Mouse (Mus musculus) midbrain, embryonic 14.5 days (tissue): ENCODE measurements around the gene Stard3. TPM values are rescaled to one million over a fixed set of nuclear protein-coding genes. Genes with fewer than 3 reads are reported as not detected.

ENCODE experiments used
- ATAC-seq: fragments of 200-750 bp; cut with Nextera tagmentation; 2 replicates; pipeline ENCODE4 v1.8.0; 2017; ENCODE audit warnings: moderate number of reproducible peaks, moderate library complexity; ENCODE audit not compliant: low FRiP score, low TSS enrichment
- DNase-seq: peaks from one replicate; pipeline ENCODE4 v3.0.0-alpha.2; 2015
- H3K27ac ChIP-seq: fragments of 300-500 bp; sonication (generic); replicated peaks from 2 replicates; pipeline ENCODE4 v1.5.1; 2014; ENCODE audit warnings: mild to moderate bottlenecking, low read depth, low read length, moderate library complexity
- H3K27me3 ChIP-seq: fragments of 300-500 bp; sonication (generic); 2 replicates; pipeline ENCODE4 v1.6.1; 2014; ENCODE audit warnings: low read length, control low read depth, mixed read lengths; ENCODE audit not compliant: control insufficient read depth, insufficient read depth
- H3K36me3 ChIP-seq: fragments of 300-500 bp; sonication (generic); 2 replicates; pipeline ENCODE4 v1.6.1; 2014; ENCODE audit warnings: low read length, control low read depth; ENCODE audit not compliant: control insufficient read depth, insufficient read depth
- H3K4me1 ChIP-seq: fragments of 300-500 bp; sonication (generic); 2 replicates; pipeline ENCODE4 v1.6.1; 2014; ENCODE audit warnings: mild to moderate bottlenecking, antibody characterized with exemption, low read length, control low read depth; ENCODE audit not compliant: control insufficient read depth, insufficient read depth
- H3K4me2 ChIP-seq: fragments of 300-500 bp; sonication (generic); 2 replicates; pipeline ENCODE4 v1.6.1; 2014; ENCODE audit warnings: mild to moderate bottlenecking, low read length, moderate library complexity
- H3K4me3 ChIP-seq: fragments of 300-500 bp; sonication (generic); replicated peaks from 2 replicates; pipeline ENCODE4 v1.5.1; 2014; ENCODE audit warnings: low read depth, low read length
- H3K9ac ChIP-seq: fragments of 300-500 bp; sonication (generic); replicated peaks from 2 replicates; pipeline ENCODE4 v1.6.1; 2014; ENCODE audit warnings: mild to moderate bottlenecking, low read length, moderate library complexity
- H3K9me3 ChIP-seq: fragments of 300-500 bp; sonication (generic); 2 replicates; pipeline ENCODE4 v1.6.1; 2016; ENCODE audit warnings: low read length, control low read depth, mixed read lengths; ENCODE audit not compliant: control insufficient read depth
- WGBS: fragments of 180-500 bp; shearing (Covaris S2); extraction: QIAGEN DNeasy Blood & Tissue Kit; methylation state at CpG from one replicate; pipeline ENCODE4 v1.1.7; 2014; 5-methylcytosine and 5-hydroxymethylcytosine counted together
- polyA plus RNA-seq: library from polyadenylated mRNA; unstranded; fragments of >200 nt; fragmentation: Nextera tagmentation; extraction: Ambion mirVana; gene quantifications from 2 replicates; pipeline ENCODE4 v1.2.1, GENCODE M21; 2014

The Stard3 gene
- polyA plus RNA-seq, 1 experiment from 2014 or later = 36.0 TPM

DNA sequence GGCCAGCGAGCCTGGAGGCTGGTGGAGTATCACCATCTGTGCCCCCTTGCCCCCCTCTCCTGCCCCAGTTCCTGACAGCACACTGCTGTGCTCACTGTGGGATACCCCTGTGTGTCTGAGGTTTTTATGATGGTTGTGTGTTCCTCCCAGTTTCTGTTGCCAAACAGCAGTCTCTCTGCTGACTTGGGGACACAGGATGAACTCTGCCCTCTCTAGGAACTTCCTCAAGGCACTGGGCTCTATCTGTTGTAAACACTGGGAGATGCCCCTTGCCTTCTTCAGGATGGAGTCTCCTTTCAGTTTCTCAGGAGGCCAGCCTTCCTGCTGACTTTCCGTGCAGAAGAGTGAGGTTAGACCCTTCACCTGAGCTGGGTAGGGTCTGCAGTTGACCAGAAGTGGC is 56.0 kb downstream of the Stard3 start:
- Histone ChIP-seq H3K36me3 (no peaks in the 10 kb centered on the region), H3K27ac (no peak overlapping the region), H3K9ac (no peak overlapping the region), H3K4me1 (peaks cover 13% of the 10 kb centered on the region), H3K27me3 (peaks cover 11% of the 10 kb centered on the region), H3K4me2 (0 out of 2 replicates have a peak overlapping the region, but pooled peaks have one; percentile 94), H3K9me3 (no peaks in the 10 kb centered on the region), H3K4me3 (0 out of 2 replicates have a peak overlapping the region, but pooled peaks have one; percentile 55)
- no peak for DNase-seq
- WGBS = 41% methylated on average over 2 of the region's 2 CpGs
- no peak for ATAC-seq

DNA sequence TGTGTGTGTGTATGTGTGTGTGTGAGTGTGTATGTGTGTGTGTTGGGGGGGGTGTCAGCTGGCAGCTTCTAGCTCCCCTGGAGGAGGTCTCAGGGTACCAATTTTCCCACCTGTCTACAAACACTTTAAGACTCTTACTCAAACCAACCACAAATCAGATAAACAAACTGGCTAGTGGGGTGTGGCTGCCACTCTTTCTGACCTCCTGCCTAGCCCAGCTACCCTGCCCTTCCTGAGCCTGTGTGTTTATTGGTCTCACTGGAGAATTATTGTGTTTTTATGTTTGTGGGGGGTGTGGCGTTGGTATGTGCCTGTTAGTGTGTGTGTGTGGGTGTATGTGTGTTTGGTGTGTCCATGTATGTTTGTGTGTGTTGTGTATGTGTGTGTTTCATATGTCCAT is 58.9 kb downstream of the Stard3 start:
- H3K4me3 ChIP-seq = no peak overlapping the region
- no peaks in the 10 kb centered on the region for H3K36me3 ChIP-seq
- peaks cover 11% of the 10 kb centered on the region for H3K27me3 ChIP-seq
- H3K27ac ChIP-seq = no peak overlapping the region
- no peak for DNase-seq
- no peak for ATAC-seq
- no peaks in the 10 kb centered on the region for H3K9me3 ChIP-seq
- 95% methylated on average over 1 of the region's 1 CpGs for WGBS
- no peak overlapping the region for H3K4me2 ChIP-seq
- H3K4me1 ChIP-seq = peaks cover 13% of the 10 kb centered on the region; the same call in 1 of the 2 replicates
- no peak overlapping the region for H3K9ac ChIP-seq

DNA sequence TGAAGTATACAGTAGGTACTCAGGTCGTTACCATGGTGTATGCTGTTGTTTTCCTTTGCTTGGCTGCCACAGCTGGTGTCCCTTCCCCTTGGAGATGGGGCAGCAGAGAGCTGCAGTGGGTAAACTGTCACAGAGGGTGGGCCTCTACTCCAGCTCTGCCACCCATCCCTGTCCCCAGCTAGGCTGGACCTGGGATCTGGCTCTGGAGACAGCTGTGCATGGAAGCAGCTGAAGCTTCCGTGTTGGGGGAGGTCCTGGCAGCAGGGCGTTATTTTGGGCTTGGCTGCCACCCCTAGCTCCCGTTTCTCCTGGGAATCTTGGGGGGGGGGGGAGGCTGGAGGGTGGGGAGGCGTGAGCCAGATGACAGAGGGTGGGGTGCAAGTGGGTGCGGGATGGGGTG is 60.1 kb downstream of the Stard3 start:
- Histone ChIP-seq H3K27ac (no peak overlapping the region), H3K9ac (no peak overlapping the region), H3K4me3 (no peak overlapping the region), H3K4me2 (no peak overlapping the region), H3K36me3 (no peaks in the 10 kb centered on the region), H3K9me3 (no peaks in the 10 kb centered on the region), H3K4me1 (peaks cover 7% of the 10 kb centered on the region; the same call in 1 of the 2 replicates), H3K27me3 (no peaks in the 10 kb centered on the region)
- WGBS = 74% methylated on average over 6 of the region's 6 CpGs
- DNase-seq = no peak
- no peak for ATAC-seq

DNA sequence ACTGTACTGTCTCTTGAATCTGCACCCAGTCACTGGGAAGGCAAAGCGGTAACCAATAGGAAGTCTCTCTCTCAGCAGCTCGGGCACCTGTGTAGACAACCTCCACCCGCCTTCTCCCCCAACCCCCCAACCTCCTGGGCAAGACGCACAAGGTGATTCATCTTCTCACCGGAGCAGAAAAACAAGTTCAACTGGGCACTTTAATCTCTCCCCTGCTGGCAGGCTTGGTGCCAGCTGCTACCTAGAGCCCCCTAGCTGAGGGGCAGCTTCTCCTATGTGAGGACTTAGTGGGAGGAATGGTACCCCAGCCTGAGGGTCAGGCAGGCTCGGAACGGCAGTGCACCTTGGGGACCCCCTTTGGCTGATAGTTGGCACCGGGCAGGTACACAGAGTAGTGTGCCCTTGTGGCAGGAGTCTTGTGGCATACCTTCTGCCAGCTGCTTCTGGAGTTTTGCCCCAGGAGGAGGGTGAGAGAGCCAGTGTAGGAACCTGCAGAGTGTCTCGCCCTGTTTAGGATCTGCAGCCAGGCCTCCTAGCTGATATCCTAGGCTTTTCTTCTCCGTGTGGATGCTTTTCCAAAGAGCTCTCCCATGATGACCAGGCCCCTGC is 60.9 kb downstream of the Stard3 start:
- 88% methylated on average over 10 of the region's 10 CpGs for WGBS
- no peaks in the 10 kb centered on the region for H3K36me3 ChIP-seq

DNA sequence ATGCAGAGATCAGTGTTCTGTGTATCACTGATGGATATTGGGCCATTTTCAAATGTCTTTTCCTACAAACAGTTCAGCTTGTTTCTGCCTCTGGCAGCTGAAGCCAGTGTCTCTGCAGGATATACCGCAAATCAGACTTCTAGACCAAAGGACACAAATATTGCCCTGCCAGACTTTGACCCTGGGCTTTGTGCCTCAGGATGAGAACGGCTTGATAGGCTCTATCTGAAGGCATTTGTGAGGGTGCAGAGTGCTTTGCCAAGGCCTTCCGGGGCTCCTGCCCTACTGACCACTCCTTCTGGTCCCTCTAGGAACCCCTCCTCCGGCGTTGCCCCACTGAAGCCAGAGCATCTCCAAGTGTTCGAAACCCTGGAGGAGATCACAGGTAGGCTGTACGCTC is 68.4 kb downstream of the Stard3 start:
- no peak for ATAC-seq
- H3K36me3 ChIP-seq = no peaks in the 10 kb centered on the region
- no peak overlapping the region for H3K27ac ChIP-seq
- no peak for DNase-seq
- H3K9ac ChIP-seq = no peak overlapping the region
- 93% methylated on average over 7 of the region's 7 CpGs for WGBS
- no peak overlapping the region for H3K4me3 ChIP-seq
- H3K9me3 ChIP-seq = no peaks in the 10 kb centered on the region
- H3K27me3 ChIP-seq = no peaks in the 10 kb centered on the region
- no peak overlapping the region for H3K4me2 ChIP-seq
- H3K4me1 ChIP-seq = no peaks in the 10 kb centered on the region

More for the DNA sequence above, 60.9 kb downstream of the Stard3 start:
- no peak overlapping the region for H3K27ac ChIP-seq
- H3K4me3 ChIP-seq = no peak overlapping the region
- no peak overlapping the region for H3K4me2 ChIP-seq
- ATAC-seq = no peak
- no peak for DNase-seq
- H3K4me1 ChIP-seq = peaks cover 1% of the 10 kb centered on the region; the same call in 1 of the 2 replicates
- H3K9ac ChIP-seq = no peak overlapping the region
- H3K9me3 ChIP-seq = no peaks in the 10 kb centered on the region
- no peaks in the 10 kb centered on the region for H3K27me3 ChIP-seq

DNA sequence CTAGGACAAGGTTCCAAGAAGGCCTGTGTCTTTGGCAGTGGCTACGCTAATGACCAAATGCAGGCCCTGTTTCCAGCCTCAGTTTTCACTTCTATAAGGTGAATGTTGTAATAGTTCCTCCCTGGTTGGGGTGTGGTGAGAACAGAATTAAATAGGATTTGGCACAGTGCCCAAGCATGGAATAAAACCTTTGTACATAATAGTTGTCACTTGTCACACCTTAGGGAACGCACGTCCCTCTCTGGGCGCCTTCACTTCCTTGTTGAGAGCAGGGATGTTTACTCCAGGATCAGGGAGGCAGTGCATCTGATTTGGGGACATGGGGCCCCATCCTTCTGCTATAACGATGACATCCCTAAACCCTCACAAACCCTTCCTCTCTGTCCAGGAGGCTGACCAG is 70.3 kb downstream of the Stard3 start:
- 85% methylated on average over 5 of the region's 5 CpGs for WGBS
- no peaks in the 10 kb centered on the region for H3K9me3 ChIP-seq
- H3K27ac ChIP-seq = no peak overlapping the region
- DNase-seq (no peak), ATAC-seq (no peak)
- H3K36me3 ChIP-seq = no peaks in the 10 kb centered on the region
- no peak overlapping the region for H3K4me3 ChIP-seq
- H3K9ac ChIP-seq = no peak overlapping the region
- H3K27me3 ChIP-seq = no peaks in the 10 kb centered on the region
- H3K4me1 ChIP-seq = no peaks in the 10 kb centered on the region
- no peak overlapping the region for H3K4me2 ChIP-seq

Other genes with a start within 250 kb of the Stard3 start
- 18.0 and 25.9 TPM in 2 replicates for gene Fbxl20, start 208.0 kb upstream of the Stard3 start, polyA plus RNA-seq
- 55.9 and 69.7 TPM in 2 replicates for gene Med1, start 165.1 kb upstream of the Stard3 start, polyA plus RNA-seq
- gene Cdk12, start 155.3 kb upstream of the Stard3 start, polyA plus RNA-seq = 11.1 and 12.4 TPM in 2 replicates
- gene Neurod2, start 28.7 kb upstream of the Stard3 start, polyA plus RNA-seq = 10.9 and 12.7 TPM in 2 replicates
- gene Ppp1r1b, start 10.0 kb upstream of the Stard3 start, polyA plus RNA-seq = 0.95 and 1.2 TPM in 2 replicates
- 0.31 TPM in 1 of 2 replicates, not detected in the other for gene Tcap, start 25.4 kb downstream of the Stard3 start, polyA plus RNA-seq
- gene Pnmt, start 28.1 kb downstream of the Stard3 start, polyA plus RNA-seq = 0.62 and 1.1 TPM in 2 replicates
- gene Pgap3, start 42.1 kb downstream of the Stard3 start, polyA plus RNA-seq = 6.4 and 6.9 TPM in 2 replicates
- gene Erbb2, start 54.1 kb downstream of the Stard3 start, polyA plus RNA-seq = 6.0 and 7.6 TPM in 2 replicates
- 225 and 280 TPM in 2 replicates for gene Mien1, start 80.6 kb downstream of the Stard3 start, polyA plus RNA-seq
- 0.58 and 0.67 TPM in 2 replicates for gene Grb7, start 88.0 kb downstream of the Stard3 start, polyA plus RNA-seq
- gene Ikzf3, start 187.7 kb downstream of the Stard3 start, polyA plus RNA-seq = 0.05 TPM in 1 of 2 replicates, not detected in the other
- not detected in 2 replicates for gene Zpbp2, start 192.7 kb downstream of the Stard3 start, polyA plus RNA-seq
- 17.1 and 53.4 TPM in 2 replicates for gene Ormdl3, start 229.0 kb downstream of the Stard3 start, polyA plus RNA-seq
- gene Lrrc3c, start 239.9 kb downstream of the Stard3 start, polyA plus RNA-seq = not detected in 2 replicates